Mouse (Mus musculus) liver, adult 2 months (tissue): ENCODE measurements at regions not wholly inside any gene's neighbourhood (a gene's known extent, or its start where the extent isn't known, plus 50 kb on each side); places are given as distances from the start of the nearest gene placed in this dataset.

Experiments
- CTCF ChIP-seq: fragments of 200-500 bp; IDR thresholded peaks from 2 replicates; pipeline ENCODE4 v1.5.1; 2011; ENCODE audit warnings: low read depth, low read length, control low read depth
- POLR2A ChIP-seq: fragments of 200-500 bp; IDR thresholded peaks from 2 replicates; pipeline ENCODE4 v1.6.1; 2011; ENCODE audit warnings: low read length, control low read depth; ENCODE audit not compliant: insufficient read depth; ENCODE audit errors: extremely low read depth

DNA sequence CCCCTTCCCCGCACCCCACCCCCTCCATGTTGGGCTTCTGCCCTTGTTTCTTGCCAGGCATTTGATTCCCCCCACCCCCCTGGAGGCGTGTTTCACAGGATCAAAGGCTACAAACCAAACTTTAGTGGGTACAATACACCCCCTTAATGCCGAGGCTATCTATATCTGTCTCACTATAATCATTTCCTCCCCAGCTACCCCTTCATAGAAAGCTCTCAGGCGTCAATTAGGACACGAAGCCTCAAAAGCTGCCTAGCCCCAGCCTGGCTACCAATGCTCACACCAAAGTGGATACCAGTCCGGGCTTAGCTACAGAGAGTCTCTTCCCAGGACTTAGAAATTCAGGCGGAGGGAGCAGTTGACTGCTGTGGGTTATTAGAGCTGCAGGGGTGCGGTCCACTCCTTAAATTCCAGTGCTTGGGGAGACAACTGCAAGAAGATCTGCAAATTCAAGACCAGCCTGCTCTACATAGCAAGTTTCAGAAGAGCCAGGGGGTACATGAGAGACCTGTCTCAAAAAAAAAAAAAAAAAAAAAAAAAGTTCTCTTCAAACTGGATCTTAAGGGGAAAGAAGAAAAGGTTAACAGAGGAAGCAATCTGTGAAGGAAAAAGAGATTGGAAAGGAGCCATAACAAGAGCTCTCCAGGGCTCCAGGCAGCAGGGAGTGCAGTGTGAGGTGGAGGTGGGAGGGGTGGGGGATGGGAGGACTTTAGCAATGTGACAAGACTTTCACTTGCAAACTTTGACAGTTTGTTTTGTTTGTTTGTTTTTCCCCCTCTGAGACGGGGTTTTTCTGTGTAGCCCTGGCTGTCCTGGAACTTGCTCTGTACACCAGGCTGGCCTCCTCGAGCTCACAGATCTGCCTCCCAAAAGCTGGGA is 52.1 kb upstream of the Dbx1 start:
- TF ChIP-seq CTCF = no peak
- no peak for TF ChIP-seq POLR2A
